Mouse (Mus musculus): ENCODE measurements around the gene Ctsa.
"Not testable (repeated sequence)": the region's sequence is repeated elsewhere in the genome, so short reads cannot be mapped to it uniquely, and the experiment has no call there.

- not testable (repeated sequence) for TF ChIP-seq POLR2A (IDR thresholded peaks at IDR 0.05; ENCODE audit: insufficient read length, low read depth); POLR2AphosphoS2 (IDR thresholded peaks at IDR 0.05; ENCODE audit: insufficient read length, low read depth); USF1 (IDR thresholded peaks at IDR 0.05; ENCODE audit: low read depth); MYOG (IDR thresholded peaks at IDR 0.05; ENCODE audit: control insufficient read depth in 1 of 3, insufficient read depth in 1 of 3, insufficient read length in 2 of 3, low read depth in 2 of 3); MAX (IDR thresholded peaks at IDR 0.05; ENCODE audit: low read depth); TCF12 (IDR thresholded peaks at IDR 0.05; ENCODE audit: insufficient read depth, poor library complexity, severe bottlenecking); MYOD1 (IDR thresholded peaks at IDR 0.05; ENCODE audit: control insufficient read depth in 1 of 3, insufficient read length in 2 of 3, low read depth in 2 of 3); E2F4 (IDR thresholded peaks at IDR 0.05; ENCODE audit: insufficient read depth); REST (IDR thresholded peaks at IDR 0.05; ENCODE audit: insufficient read depth, insufficient read length); CEBPB (IDR thresholded peaks at IDR 0.05; ENCODE audit: insufficient read depth, poor library complexity, severe bottlenecking); TCF3 (IDR thresholded peaks at IDR 0.05; ENCODE audit: insufficient read length, low read depth); SRF (IDR thresholded peaks at IDR 0.05; ENCODE audit: control insufficient read depth, insufficient read length, low read depth)
Observed at GRCm38 (mm10) chr2:164875648-164876047, 43.0 kb downstream of the Ctsa start.

All from myocyte (in vitro differentiated cells).